13 mouse cellular contexts compared by ENCODE assay signal in the genomic region with DNA sequence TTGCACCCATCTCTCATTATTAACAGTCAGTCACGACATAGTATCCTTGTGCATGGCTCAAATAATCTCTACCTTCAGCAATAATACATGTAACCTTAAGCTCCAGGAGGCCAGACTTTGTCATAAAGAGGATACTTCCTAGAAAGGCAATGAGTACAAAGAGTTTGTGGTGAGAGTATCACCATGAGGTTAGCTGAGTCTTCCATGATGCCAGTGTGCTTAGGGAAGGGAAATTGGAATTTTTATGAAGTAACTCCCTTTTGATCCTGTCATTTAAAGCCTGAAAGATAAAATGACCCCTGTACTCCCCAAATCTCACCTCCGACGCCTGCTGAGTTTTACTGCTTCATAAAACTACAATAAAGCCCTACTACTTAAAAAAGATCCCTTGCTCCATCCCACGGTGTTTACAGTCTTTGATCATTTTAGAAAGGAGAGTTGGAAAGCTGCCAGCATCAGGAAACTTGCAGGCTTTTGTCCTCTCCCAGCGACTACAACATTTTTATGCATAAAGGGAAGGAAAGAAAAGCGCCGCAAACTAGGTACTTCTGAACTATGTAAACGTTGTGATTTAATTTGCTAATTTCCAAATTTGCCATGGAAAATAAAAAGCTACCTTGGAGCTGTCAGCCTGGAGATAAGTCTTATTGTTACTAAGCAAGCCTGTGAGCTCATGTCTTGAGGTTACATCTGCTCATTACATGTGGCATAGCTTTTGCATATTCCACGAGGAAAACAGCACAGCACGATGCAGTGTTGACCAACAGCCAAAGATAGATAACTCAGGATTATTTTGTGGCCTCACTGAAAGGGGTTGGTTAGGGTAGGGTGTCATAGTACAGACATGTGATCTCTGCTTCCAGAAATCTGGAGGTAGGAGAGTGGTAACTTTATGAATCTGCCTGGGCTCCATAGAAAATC.
DNase-seq lines count a peak whose midpoint lies in the region; ATAC-seq and TF ChIP-seq lines count a peak whose summit lies in the region.
"Had no signal": no experiment of that assay in that cellular context is flagged by ENCODE, and none has a peak within 500 bp of the region (broad histone marks: within the 10 kb centered on the region; RNA-seq: fewer than 3 reads in every experiment).

No protein-coding gene starts in this region.

- TF ChIP-seq CTCF in midbrain, postnatal 0 days (IDR thresholded peaks at IDR 0.05), result no peak

- no peak overlapping the region for H3K27ac ChIP-seq in midbrain, postnatal 0 days (ENCODE audit: low read depth, low read length)
- H3K27ac ChIP-seq: liver, embryonic 13.5 days had no signal

- no peak overlapping the region for H3K4me3 ChIP-seq in midbrain, postnatal 0 days (ENCODE audit: low read depth, low read length)
- H3K4me3 ChIP-seq: liver, embryonic 13.5 days had no signal

- DNase-seq in frontal cortex, postnatal 10 days (ENCODE audit: low spot score in 2 of 2), result no peak
- DNase-seq in right cerebral cortex, postnatal 10 days (ENCODE audit: low spot score in 2 of 2), result peak; percentile 29 to 30
- no peak for DNase-seq in right cerebral cortex, postnatal 25 days
- DNase-seq in hindlimb bud, embryonic 11.5 days (ENCODE audit: extremely low spot score, low read depth, low spot score), result peak; percentile 74
- DNase-seq in midbrain, postnatal 0 days (ENCODE audit: low spot score), result peak; percentile 24
- no peak for DNase-seq in thymus, postnatal 10 days (ENCODE audit: low spot score in 2 of 2)
- no peak for DNase-seq in kidney, postnatal 10 days
- DNase-seq: heart, adult 11 months; heart, postnatal 14 days; kidney, adult 18-20 months; liver, embryonic 13.5 days; lung, postnatal 4 days had no signal

- WGBS in midbrain, postnatal 0 days, result 16% methylated on average over 10 of the region's 10 CpGs

- H3K4me2 ChIP-seq in midbrain, postnatal 0 days (ENCODE audit: low read depth, low read length, poor library complexity, severe bottlenecking), result no peak overlapping the region
- H3K4me2 ChIP-seq: liver, embryonic 13.5 days had no signal

- peaks cover 8% of the 10 kb centered on the region; the same call in 1 of the 2 replicates for H3K4me1 ChIP-seq in midbrain, postnatal 0 days (ENCODE audit: insufficient read depth, low read length)
- H3K4me1 ChIP-seq: liver, embryonic 13.5 days had no signal

- H3K9ac ChIP-seq in midbrain, postnatal 0 days (replicated peaks; ENCODE audit: low read length, poor library complexity, severe bottlenecking), result no peak overlapping the region
- H3K9ac ChIP-seq: liver, embryonic 13.5 days had no signal

- H3K9me3 ChIP-seq in midbrain, postnatal 0 days (ENCODE audit: low read length), result no peaks in the 10 kb centered on the region
- H3K9me3 ChIP-seq: liver, embryonic 13.5 days had no signal

- H3K36me3 ChIP-seq in midbrain, postnatal 0 days (ENCODE audit: insufficient read depth, low read length), result no peaks in the 10 kb centered on the region
- H3K36me3 ChIP-seq: liver, embryonic 13.5 days had no signal

- peak; percentile 52 for ATAC-seq in frontal cortex, adult (ENCODE audit: low TSS enrichment)
- ATAC-seq in midbrain, postnatal 0 days (ENCODE audit: low FRiP score), result no peak

- H3K27me3 ChIP-seq in midbrain, postnatal 0 days (ENCODE audit: insufficient read depth, low read length), result no peaks in the 10 kb centered on the region
- H3K27me3 ChIP-seq: liver, embryonic 13.5 days had no signal

Comparison
In these comparisons a context has a peak if more than half of its experiments do, and no peak if none do; other contexts are left out.
1. DNase-seq: peak in right cerebral cortex, postnatal 10 days (2 of 2), hindlimb bud, embryonic 11.5 days (single experiment) and midbrain, postnatal 0 days (single experiment); none in frontal cortex, postnatal 10 days (0 of 2), right cerebral cortex, postnatal 25 days (single experiment), thymus, postnatal 10 days (0 of 2) and kidney, postnatal 10 days (single experiment).